ENCODE assay signal across 28 mouse cellular contexts in genomic region chr7:120054016-120054415, GRCm38 (mm10). TPM values are rescaled to one million over a fixed set of nuclear protein-coding genes. Genes with fewer than 3 reads are reported as not detected.
DNase-seq lines count a peak whose midpoint lies in the region; ATAC-seq and TF ChIP-seq lines count a peak whose summit lies in the region.
"Had no signal": no experiment of that assay in that cellular context is flagged by ENCODE, and none has a peak within 500 bp of the region (broad histone marks: within the 10 kb centered on the region; RNA-seq: fewer than 3 reads in every experiment).

No protein-coding gene starts in this region.

- no peak for TF ChIP-seq EP300 in heart, adult 2 months (IDR thresholded peaks at IDR 0.05; ENCODE audit: insufficient read depth, low read depth, low read length)
- TF ChIP-seq EP300 in heart, postnatal 0 days (IDR thresholded peaks at IDR 0.05; ENCODE audit: low read depth) = no peak

- WGBS in heart, adult 2 months = 23% methylated on average over 2 of the region's 2 CpGs
- WGBS in heart, embryonic 12.5 days = 10% methylated on average over 2 of the region's 2 CpGs
- WGBS in heart, embryonic 15.5 days = 12% methylated on average over 2 of the region's 2 CpGs
- 7% methylated on average over 2 of the region's 2 CpGs for WGBS in heart, postnatal 0 days

- no peak for DNase-seq in heart, adult 2 months
- DNase-seq in heart, postnatal 36 days = no peak
- DNase-seq in heart, postnatal 25 days (ENCODE audit: low spot score) = no peak
- peak; percentile 73 for DNase-seq in heart, postnatal 0 days (ENCODE audit: low spot score)
- DNase-seq in layer of hippocampus, postnatal 36 days = no peak
- DNase-seq: adrenal gland, postnatal 10 days; adrenal gland, postnatal 36 days; B cell, adult 2 months; cerebellum, adult 18-20 months; cerebellum, adult 9-10 months; cerebellum, postnatal 14 days; gastrocnemius, postnatal 25 days; kidney, adult 2 months had no signal

- TF ChIP-seq CTCF in heart, adult 2 months (IDR thresholded peaks at IDR 0.05) = no peak
- no peak for TF ChIP-seq CTCF in heart, postnatal 0 days (IDR thresholded peaks at IDR 0.05; ENCODE audit: low read depth)

- no peaks in the 10 kb centered on the region for H3K9me3 ChIP-seq in heart, embryonic 12.5 days (replicated peaks)
- no peaks in the 10 kb centered on the region for H3K9me3 ChIP-seq in heart, embryonic 15.5 days (replicated peaks)
- H3K9me3 ChIP-seq in heart, postnatal 0 days (replicated peaks; ENCODE audit: control insufficient read depth, low read length) = no peaks in the 10 kb centered on the region
- H3K9me3 ChIP-seq: forebrain, embryonic 10.5 days; forebrain, embryonic 13.5 days; G1E; hindbrain, embryonic 12.5 days; hindbrain, embryonic 15.5 days had no signal

- no peaks in the 10 kb centered on the region for H3K4me1 ChIP-seq in heart, adult 2 months (ENCODE audit: control insufficient read depth, insufficient read depth, low read length)
- H3K4me1 ChIP-seq in heart, embryonic 12.5 days (replicated peaks) = peaks cover 19% of the 10 kb centered on the region
- peaks cover 12% of the 10 kb centered on the region for H3K4me1 ChIP-seq in heart, embryonic 15.5 days (replicated peaks)
- H3K4me1 ChIP-seq in heart, postnatal 0 days (ENCODE audit: control insufficient read depth, insufficient read depth) = peaks cover 13% of the 10 kb centered on the region; the same call in 1 of the 2 replicates
- H3K4me1 ChIP-seq: forebrain, embryonic 10.5 days; forebrain, embryonic 13.5 days; hindbrain, embryonic 12.5 days; hindbrain, embryonic 15.5 days had no signal

- H3K27ac ChIP-seq in heart, adult 2 months = peak overlapping the region; percentile 23; the same call in 1 of the 2 replicates
- peak overlapping the region; percentile 47; the same call in 1 of the 2 replicates for H3K27ac ChIP-seq in heart, embryonic 12.5 days (ENCODE audit: poor library complexity, severe bottlenecking)
- H3K27ac ChIP-seq in heart, embryonic 15.5 days = peak overlapping the region; percentile 65
- H3K27ac ChIP-seq in heart, postnatal 0 days (ENCODE audit: low read depth) = peak overlapping the region; percentile 57; the same call in 1 of the 2 replicates
- H3K27ac ChIP-seq: forebrain, embryonic 10.5 days; forebrain, embryonic 13.5 days; hindbrain, embryonic 12.5 days; hindbrain, embryonic 15.5 days had no signal

- H3K4me2 ChIP-seq in heart, embryonic 12.5 days = no peak overlapping the region
- H3K4me2 ChIP-seq in heart, embryonic 15.5 days = 0 out of 2 replicates have a peak overlapping the region, but pooled peaks have one; percentile 0
- H3K4me2 ChIP-seq in heart, postnatal 0 days (ENCODE audit: low read depth, low read length) = no peak overlapping the region
- H3K4me2 ChIP-seq: forebrain, embryonic 13.5 days; hindbrain, embryonic 12.5 days; hindbrain, embryonic 15.5 days had no signal

- no peaks in the 10 kb centered on the region; the same call in 1 of the 2 replicates for H3K36me3 ChIP-seq in heart, adult 2 months (ENCODE audit: control insufficient read depth, insufficient read depth, low read length)
- no peaks in the 10 kb centered on the region for H3K36me3 ChIP-seq in heart, embryonic 12.5 days
- no peaks in the 10 kb centered on the region for H3K36me3 ChIP-seq in heart, embryonic 15.5 days
- H3K36me3 ChIP-seq in heart, postnatal 0 days (replicated peaks; ENCODE audit: control insufficient read depth, insufficient read depth, low read length) = no peaks in the 10 kb centered on the region
- H3K36me3 ChIP-seq: forebrain, embryonic 10.5 days; G1E; hindbrain, embryonic 12.5 days; hindbrain, embryonic 15.5 days had no signal

- H3K27me3 ChIP-seq in heart, adult 2 months (ENCODE audit: control insufficient read depth, insufficient read depth, low read length) = no peaks in the 10 kb centered on the region
- H3K27me3 ChIP-seq in heart, embryonic 12.5 days (replicated peaks) = no peaks in the 10 kb centered on the region
- no peaks in the 10 kb centered on the region for H3K27me3 ChIP-seq in heart, embryonic 15.5 days
- no peaks in the 10 kb centered on the region for H3K27me3 ChIP-seq in heart, postnatal 0 days (ENCODE audit: control insufficient read depth, insufficient read depth, low read length)
- H3K27me3 ChIP-seq: CH12.LX; forebrain, embryonic 13.5 days; hindbrain, embryonic 12.5 days; hindbrain, embryonic 15.5 days had no signal

- peak; percentile 53; the same call in 1 of the 2 replicates for ATAC-seq in heart, embryonic 12.5 days (ENCODE audit: insufficient number of reproducible peaks, low FRiP score)
- ATAC-seq in heart, embryonic 15.5 days (replicated peaks; ENCODE audit: insufficient number of reproducible peaks, insufficient read depth, low FRiP score, low read depth) = peak; percentile 66; the same call in 1 of the 2 replicates
- peak; percentile 70 for ATAC-seq in heart, postnatal 0 days (ENCODE audit: insufficient read depth, low read depth)
- ATAC-seq: forebrain, embryonic 13.5 days; forebrain, embryonic 16.5 days; intestine, postnatal 0 days; Patski had no signal

- no peak overlapping the region for H3K4me3 ChIP-seq in heart, adult 2 months
- no peak overlapping the region for H3K4me3 ChIP-seq in heart, embryonic 12.5 days
- H3K4me3 ChIP-seq in heart, embryonic 15.5 days = no peak overlapping the region
- H3K4me3 ChIP-seq in heart, postnatal 0 days (ENCODE audit: low read depth, low read length) = no peak overlapping the region
- H3K4me3 ChIP-seq: forebrain, embryonic 10.5 days; forebrain, embryonic 13.5 days; hindbrain, embryonic 12.5 days; hindbrain, embryonic 15.5 days had no signal

- no peak for TF ChIP-seq POLR2A in heart, adult 2 months (IDR thresholded peaks at IDR 0.05; ENCODE audit: insufficient read depth, low read depth, low read length)

- H3K79me2 ChIP-seq in heart, adult 2 months (replicated peaks; ENCODE audit: control insufficient read depth, insufficient read depth, low read length) = no peaks in the 10 kb centered on the region

- intact Hi-C loops in heart, adult 2 months (cut with DNase I) = loop anchor here (10.0 kb wide), 1 partner anchor 379 kb away; no protein-coding TSS in a partner anchor
- intact Hi-C loops in heart, postnatal 36 days (cut with DNase I) = no loop called here
- intact Hi-C loops in heart, postnatal 25 days (cut with DNase I) = no loop called here

- H3K9ac ChIP-seq in heart, adult 2 months (ENCODE audit: low read depth, low read length) = no peak overlapping the region
- no peak overlapping the region for H3K9ac ChIP-seq in heart, embryonic 12.5 days
- H3K9ac ChIP-seq in heart, embryonic 15.5 days = no peak overlapping the region
- no peak overlapping the region for H3K9ac ChIP-seq in heart, postnatal 0 days (replicated peaks; ENCODE audit: low read depth, low read length)
- H3K9ac ChIP-seq: forebrain, embryonic 13.5 days; hindbrain, embryonic 12.5 days; hindbrain, embryonic 15.5 days had no signal

RNA-seq across cellular contexts. Expression of gene Dnah3, which starts 41.1 kb away (rescaled TPM):
- not detected for total RNA-seq in heart, adult 2 months (2021)
- 0.59 TPM in 1 of 2 replicates, not detected in the other for polyA plus RNA-seq in heart, adult 2 months (2012; rRNA removed)
- not detected for total RNA-seq in heart, postnatal 36 days (2021)
- not detected in 2 replicates for polyA plus RNA-seq in heart, embryonic 12.5 days (2016; fragmentation: Nextera tagmentation; extraction: Ambion mirVana)
- total RNA-seq in heart, postnatal 25 days (2021) = not detected
- polyA plus RNA-seq in heart, embryonic 15.5 days (2015; fragmentation: Nextera tagmentation; extraction: Ambion mirVana) = 0.08 and 0.22 TPM in 2 replicates
- 0.08 TPM in 1 of 2 replicates, not detected in the other for total RNA-seq in heart, postnatal 0 days (2014; rRNA removed; ENCODE audit: low replicate concordance)
- polyA plus RNA-seq in heart, postnatal 0 days (2015; fragmentation: Nextera tagmentation; extraction: Ambion mirVana) = 0.08 TPM in 1 of 2 replicates, not detected in the other
- under 1 TPM; 0.07 to 0.46 TPM for total RNA-seq in layer of hippocampus, postnatal 36 days (2021)
- total RNA-seq: CH12.LX; hematopoietic stem cell, adult 5-6 weeks had no signal
- polyA plus RNA-seq: embryonic facial prominence, embryonic 11.5 days; forebrain, embryonic 16.5 days; G1E; intestine, embryonic 14.5 days; intestine, postnatal 0 days; kidney, embryonic 14.5 days; Patski had no signal

RNA-seq across cellular contexts. Expression of gene Tmem159, which starts 48.1 kb away (rescaled TPM):
- total RNA-seq in heart, adult 2 months (2021) = 10 to 100 TPM; 22.2 to 24.1 TPM
- polyA plus RNA-seq in heart, adult 2 months (2012; rRNA removed) = 29.9 and 38.1 TPM in 2 replicates
- 10 to 100 TPM; 24.1 to 54.3 TPM for total RNA-seq in heart, postnatal 36 days (2021)
- 22.3 and 22.6 TPM in 2 replicates for polyA plus RNA-seq in heart, embryonic 12.5 days (2016; fragmentation: Nextera tagmentation; extraction: Ambion mirVana)
- total RNA-seq in heart, postnatal 25 days (2021) = 10 to 100 TPM; 19.5 to 23.2 TPM
- polyA plus RNA-seq in heart, embryonic 15.5 days (2015; fragmentation: Nextera tagmentation; extraction: Ambion mirVana) = 24.1 and 27.3 TPM in 2 replicates
- total RNA-seq in heart, postnatal 0 days (2014; rRNA removed; ENCODE audit: low replicate concordance) = 24.7 and 25.2 TPM in 2 replicates
- polyA plus RNA-seq in heart, postnatal 0 days (2015; fragmentation: Nextera tagmentation; extraction: Ambion mirVana) = 20.6 and 35.4 TPM in 2 replicates
- total RNA-seq in layer of hippocampus, postnatal 36 days (2021) = 10 to 100 TPM; 11.2 to 11.9 TPM
- total RNA-seq: CH12.LX, G1E had no signal
- polyA plus RNA-seq: G1E had no signal
